Mouse (Mus musculus): ENCODE data around the gene Ccdc116. TPM values are rescaled to one million over a fixed set of nuclear protein-coding genes. Genes with fewer than 3 reads are reported as not detected.

Gene Ccdc116
- polyA plus RNA-seq (2012; ENCODE audit: insufficient read depth, low replicate concordance): 2.3 and 4.8 TPM in 2 replicates

- TF ChIP-seq GATA1 (IDR thresholded peaks at IDR 0.05; ENCODE audit: borderline replicate concordance, low read length): no peak
- no peak for TF ChIP-seq FLI1 (IDR thresholded peaks at IDR 0.05; ENCODE audit: low read length)
- peaks cover 57% of the 10 kb centered on the region for H3K4me1 ChIP-seq
- peaks cover 2% of the 10 kb centered on the region for H3K27me3 ChIP-seq (replicated peaks)
- peaks cover 24% of the 10 kb centered on the region for H3K36me3 ChIP-seq (replicated peaks; ENCODE audit: low read length)
- peak within 1 kb of the TSS; percentile 92 for H3K4me3 ChIP-seq (replicated peaks)
- no peaks in the 10 kb centered on the region for H3K9me3 ChIP-seq
These were observed at the start of gene Ccdc116 for GRCm38 (mm10) chr16:17146772-17147235. TSS of gene Ccdc116 (minus strand) at chr16:17147229.

- Histone ChIP-seq H3K27me3 (replicated peaks) (no peaks in the 10 kb centered on the region), H3K36me3 (replicated peaks; ENCODE audit: low read length) (peaks cover 54% of the 10 kb centered on the region), H3K9me3 (no peaks in the 10 kb centered on the region), H3K4me3 (replicated peaks) (no peak overlapping the region), H3K4me1 (peaks cover 69% of the 10 kb centered on the region)
- TF ChIP-seq FLI1 (IDR thresholded peaks at IDR 0.05; ENCODE audit: low read length) (no peak), GATA1 (IDR thresholded peaks at IDR 0.05; ENCODE audit: borderline replicate concordance, low read length) (no peak)
These were observed 46.8 kb upstream of the Ccdc116 start for GRCm38 (mm10) chr16:17193823-17194222.

- Histone ChIP-seq H3K27me3 (replicated peaks) (no peaks in the 10 kb centered on the region), H3K9me3 (no peaks in the 10 kb centered on the region), H3K4me3 (replicated peaks) (no peak overlapping the region), H3K36me3 (replicated peaks; ENCODE audit: low read length) (peaks cover 57% of the 10 kb centered on the region), H3K4me1 (peaks cover 64% of the 10 kb centered on the region)
- TF ChIP-seq FLI1 (IDR thresholded peaks at IDR 0.05; ENCODE audit: low read length): no peak
- TF ChIP-seq GATA1 (IDR thresholded peaks at IDR 0.05; ENCODE audit: borderline replicate concordance, low read length): no peak
These were observed 38.4 kb upstream of the Ccdc116 start for GRCm38 (mm10) chr16:17185475-17185874.

GRCm38 (mm10) chr16:17183003-17183402 is 36.0 kb upstream of the Ccdc116 start:
- H3K27me3 ChIP-seq (replicated peaks): no peaks in the 10 kb centered on the region
- H3K36me3 ChIP-seq (replicated peaks; ENCODE audit: low read length): peaks cover 51% of the 10 kb centered on the region
- peaks cover 65% of the 10 kb centered on the region for H3K4me1 ChIP-seq
- no peaks in the 10 kb centered on the region for H3K9me3 ChIP-seq
- TF ChIP-seq GATA1 (IDR thresholded peaks at IDR 0.05; ENCODE audit: borderline replicate concordance, low read length) (no peak), FLI1 (IDR thresholded peaks at IDR 0.05; ENCODE audit: low read length) (no peak)
- H3K4me3 ChIP-seq (replicated peaks): no peak overlapping the region

GRCm38 (mm10) chr16:17182136-17182535 is 35.1 kb upstream of the Ccdc116 start:
- no peak for TF ChIP-seq GATA1 (IDR thresholded peaks at IDR 0.05; ENCODE audit: borderline replicate concordance, low read length)
- no peak for TF ChIP-seq FLI1 (IDR thresholded peaks at IDR 0.05; ENCODE audit: low read length)
- Histone ChIP-seq H3K4me1 (peaks cover 68% of the 10 kb centered on the region), H3K27me3 (replicated peaks) (no peaks in the 10 kb centered on the region), H3K4me3 (replicated peaks) (peak overlapping the region; percentile 28), H3K9me3 (no peaks in the 10 kb centered on the region), H3K36me3 (replicated peaks; ENCODE audit: low read length) (peaks cover 51% of the 10 kb centered on the region)

- no peak for TF ChIP-seq FLI1 (IDR thresholded peaks at IDR 0.05; ENCODE audit: low read length)
- no peak for TF ChIP-seq GATA1 (IDR thresholded peaks at IDR 0.05; ENCODE audit: borderline replicate concordance, low read length)
- Histone ChIP-seq H3K4me3 (replicated peaks) (no peak overlapping the region), H3K4me1 (peaks cover 71% of the 10 kb centered on the region), H3K36me3 (replicated peaks; ENCODE audit: low read length) (peaks cover 50% of the 10 kb centered on the region), H3K9me3 (no peaks in the 10 kb centered on the region), H3K27me3 (replicated peaks) (no peaks in the 10 kb centered on the region)
These were observed 34.4 kb upstream of the Ccdc116 start for GRCm38 (mm10) chr16:17181382-17181781.

- Histone ChIP-seq H3K36me3 (replicated peaks; ENCODE audit: low read length) (peaks cover 52% of the 10 kb centered on the region), H3K27me3 (replicated peaks) (no peaks in the 10 kb centered on the region), H3K4me3 (replicated peaks) (no peak overlapping the region), H3K4me1 (peaks cover 71% of the 10 kb centered on the region), H3K9me3 (no peaks in the 10 kb centered on the region)
- no peak for TF ChIP-seq GATA1 (IDR thresholded peaks at IDR 0.05; ENCODE audit: borderline replicate concordance, low read length)
- no peak for TF ChIP-seq FLI1 (IDR thresholded peaks at IDR 0.05; ENCODE audit: low read length)
These were observed 32.7 kb upstream of the Ccdc116 start for GRCm38 (mm10) chr16:17179706-17180105.

- Histone ChIP-seq H3K4me3 (replicated peaks) (peak overlapping the region; percentile 14), H3K4me1 (peaks cover 58% of the 10 kb centered on the region), H3K9me3 (no peaks in the 10 kb centered on the region), H3K36me3 (replicated peaks; ENCODE audit: low read length) (peaks cover 64% of the 10 kb centered on the region), H3K27me3 (replicated peaks) (no peaks in the 10 kb centered on the region)
- no peak for TF ChIP-seq GATA1 (IDR thresholded peaks at IDR 0.05; ENCODE audit: borderline replicate concordance, low read length)
- no peak for TF ChIP-seq FLI1 (IDR thresholded peaks at IDR 0.05; ENCODE audit: low read length)
These were observed 30.7 kb upstream of the Ccdc116 start for GRCm38 (mm10) chr16:17177623-17178170.

- Histone ChIP-seq H3K9me3 (no peaks in the 10 kb centered on the region), H3K36me3 (replicated peaks; ENCODE audit: low read length) (peaks cover 78% of the 10 kb centered on the region), H3K27me3 (replicated peaks) (no peaks in the 10 kb centered on the region), H3K4me3 (replicated peaks) (no peak overlapping the region), H3K4me1 (peaks cover 39% of the 10 kb centered on the region)
- no peak for TF ChIP-seq FLI1 (IDR thresholded peaks at IDR 0.05; ENCODE audit: low read length)
- TF ChIP-seq GATA1 (IDR thresholded peaks at IDR 0.05; ENCODE audit: borderline replicate concordance, low read length): no peak
These were observed 28.7 kb upstream of the Ccdc116 start for GRCm38 (mm10) chr16:17175765-17176164.

GRCm38 (mm10) chr16:17168049-17168448 is 21.0 kb upstream of the Ccdc116 start:
- Histone ChIP-seq H3K36me3 (replicated peaks; ENCODE audit: low read length) (peaks cover 94% of the 10 kb centered on the region), H3K4me1 (peaks cover 40% of the 10 kb centered on the region), H3K9me3 (no peaks in the 10 kb centered on the region), H3K27me3 (replicated peaks) (no peaks in the 10 kb centered on the region), H3K4me3 (replicated peaks) (no peak overlapping the region)
- TF ChIP-seq GATA1 (IDR thresholded peaks at IDR 0.05; ENCODE audit: borderline replicate concordance, low read length) (no peak), FLI1 (IDR thresholded peaks at IDR 0.05; ENCODE audit: low read length) (no peak)
